Mouse (Mus musculus): Measurements from ENCODE around the gene Zcchc10.
"Not testable (repeated sequence)": the region's sequence is repeated elsewhere in the genome, so short reads cannot be mapped to it uniquely, and the experiment has no call there.

Gene Zcchc10

DNA sequence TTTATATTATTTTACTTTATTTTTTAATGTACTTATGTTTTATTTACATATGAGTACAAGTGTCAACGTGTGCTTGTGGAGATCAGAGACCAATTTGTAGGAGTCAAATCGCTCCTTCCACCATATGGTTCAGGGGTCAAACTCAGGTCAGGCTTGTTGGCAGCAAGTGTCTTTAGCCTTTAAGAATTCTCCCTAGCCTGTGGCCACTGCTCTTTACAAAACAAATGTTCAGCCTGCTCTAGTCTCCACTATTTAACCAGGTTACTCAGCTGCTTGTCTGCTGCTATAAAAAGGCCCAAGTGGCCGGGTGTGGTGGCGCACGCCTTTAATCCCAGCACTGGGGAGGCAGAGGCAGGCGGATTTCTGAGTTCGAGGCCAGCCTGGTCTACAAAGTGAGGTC lies 6.4 kb upstream of the Zcchc10 start:
- DNase-seq, result no peak

DNA sequence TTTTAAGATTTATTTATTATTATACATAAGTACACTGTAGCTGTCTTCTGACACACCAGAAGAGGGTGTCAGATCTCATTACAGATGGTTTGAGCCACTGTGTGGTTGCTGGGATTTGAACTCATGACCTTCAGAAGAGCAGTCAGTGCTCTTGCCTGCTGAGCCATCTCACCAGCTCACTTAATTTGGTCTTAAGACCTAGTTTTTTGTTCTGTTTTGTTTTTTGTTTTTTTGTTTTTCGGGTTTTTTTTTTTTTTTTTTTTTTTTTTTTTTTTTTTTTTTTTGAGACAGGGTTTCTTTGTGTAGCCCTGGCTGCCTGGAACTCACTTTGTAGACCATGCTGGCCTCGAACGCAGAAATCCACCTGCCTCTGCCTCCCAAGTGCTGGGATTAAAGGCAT lies 5.9 kb upstream of the Zcchc10 start:
- not testable (repeated sequence) for DNase-seq

DNA sequence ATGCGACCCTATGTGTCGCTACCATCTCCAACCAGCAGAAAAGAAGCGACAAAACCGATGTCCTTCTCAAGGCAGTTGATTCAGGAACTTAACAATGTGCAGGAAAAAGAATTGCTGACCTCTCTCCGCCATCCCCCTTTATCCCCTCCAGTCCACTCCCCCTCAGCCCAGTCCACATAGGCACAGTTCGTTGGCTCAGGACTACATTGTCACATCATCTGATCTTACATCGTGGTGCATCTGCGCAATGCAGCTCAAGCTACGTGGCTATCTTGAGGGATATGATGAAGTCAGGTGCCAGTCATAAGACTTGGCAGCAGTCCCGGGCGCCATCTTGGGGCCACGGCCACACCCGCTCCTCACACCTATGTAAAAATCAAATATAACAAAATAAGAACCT lies 4.6 kb upstream of the Zcchc10 start:
- not testable (repeated sequence) for DNase-seq

DNA sequence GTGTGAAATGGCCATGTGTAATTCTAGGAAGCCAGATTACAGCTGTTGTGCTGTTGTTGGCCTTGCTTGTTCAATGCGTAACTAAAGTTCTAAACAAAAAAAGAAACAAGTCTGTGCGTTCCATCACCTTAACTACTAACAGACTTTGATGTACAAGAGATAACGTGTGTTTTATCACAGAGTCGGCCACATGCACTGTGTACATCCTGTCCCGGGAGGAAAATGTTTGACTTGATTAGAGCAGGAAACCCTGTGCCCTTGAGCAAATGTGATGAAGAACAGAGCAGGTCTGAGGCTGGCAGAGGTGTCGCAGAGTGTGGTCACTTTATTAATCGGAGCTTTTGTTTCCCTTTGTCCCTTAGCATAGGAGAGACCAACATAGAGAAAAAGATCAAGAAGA lies 5.8 kb downstream of the Zcchc10 start:
- no peak for DNase-seq

DNA sequence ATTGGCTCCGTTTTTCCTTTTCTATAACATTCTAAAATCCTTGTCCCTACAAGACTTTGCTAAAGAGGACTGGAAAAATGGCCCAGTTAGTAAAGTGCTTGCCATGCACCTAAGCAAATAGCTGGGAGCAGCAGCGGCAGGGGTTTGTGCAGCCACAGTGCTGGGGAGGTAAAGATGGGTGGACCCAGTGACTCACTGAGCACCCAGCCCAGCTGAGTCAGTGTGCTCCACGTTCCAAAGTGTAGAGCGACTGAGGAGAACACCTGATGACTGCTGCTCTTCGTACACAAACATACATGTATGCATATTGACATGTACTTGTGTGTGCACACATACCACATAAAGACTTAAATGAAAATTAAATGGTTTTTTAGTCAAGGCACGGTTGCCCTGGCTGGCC lies 6.6 kb downstream of the Zcchc10 start:
- no peak for DNase-seq

DNA sequence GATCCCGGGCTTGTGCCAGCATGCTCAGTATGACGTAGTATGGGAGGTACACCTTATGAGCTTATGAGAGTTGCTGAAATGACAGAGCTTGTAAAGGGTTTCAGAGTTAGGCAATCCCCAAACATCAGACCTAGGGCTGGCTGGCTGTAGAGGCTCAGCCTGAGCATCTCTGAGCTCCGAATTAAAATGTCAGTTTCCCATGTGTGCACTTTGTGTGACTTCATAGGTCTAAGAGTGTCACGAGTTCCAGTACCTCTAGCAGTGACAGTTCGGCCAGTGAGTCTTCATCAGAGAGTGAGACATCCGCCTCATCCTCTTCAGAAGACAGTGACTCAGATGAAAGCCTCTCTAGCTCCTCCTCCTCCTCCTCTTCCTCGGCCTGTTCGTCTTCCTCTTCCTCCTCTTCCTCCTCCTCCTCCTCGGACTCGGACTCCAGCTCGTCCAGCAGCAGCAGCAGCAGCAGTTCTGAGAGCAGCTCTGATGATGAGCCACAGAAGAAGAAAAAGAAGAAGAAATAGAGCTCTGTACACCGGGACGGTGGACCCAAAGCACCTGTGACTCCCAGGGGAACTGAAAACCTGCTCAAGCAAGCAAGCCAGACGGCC lies 7.7 kb downstream of the Zcchc10 start:
- DNase-seq, result no peak

DNA sequence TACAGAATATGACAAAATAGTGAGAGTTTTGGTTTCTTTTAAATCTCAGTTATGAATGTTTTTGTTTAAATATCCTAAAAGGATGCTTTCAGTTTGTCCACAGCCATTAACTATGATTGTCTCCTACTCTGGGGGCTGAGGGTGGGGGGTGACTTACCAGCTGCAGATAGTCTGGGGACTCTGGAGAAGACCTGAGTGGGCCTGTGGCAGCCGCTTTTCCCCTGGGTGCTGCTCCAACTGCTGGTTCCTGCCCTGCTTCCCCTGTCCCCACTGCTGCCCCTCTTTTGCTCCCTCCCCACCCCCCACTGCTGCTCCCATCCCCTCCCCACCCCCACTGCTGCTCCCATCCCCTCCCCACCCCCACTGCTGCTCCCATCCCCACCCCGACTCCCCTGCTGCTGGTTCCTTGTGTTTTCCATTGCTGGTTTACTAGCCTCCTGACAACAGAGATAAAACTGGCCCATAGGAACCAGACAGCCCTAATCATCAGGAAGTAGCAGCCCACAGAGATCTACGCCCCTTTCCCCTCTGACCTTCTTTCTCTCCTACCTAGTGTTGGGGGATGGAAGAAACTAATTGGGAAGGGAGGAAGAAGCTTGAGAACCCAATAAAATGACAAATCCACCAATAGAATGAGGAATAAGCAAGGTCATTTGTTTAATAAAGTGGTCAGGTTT lies 11.2 kb downstream of the Zcchc10 start:
- no peak for DNase-seq

DNA sequence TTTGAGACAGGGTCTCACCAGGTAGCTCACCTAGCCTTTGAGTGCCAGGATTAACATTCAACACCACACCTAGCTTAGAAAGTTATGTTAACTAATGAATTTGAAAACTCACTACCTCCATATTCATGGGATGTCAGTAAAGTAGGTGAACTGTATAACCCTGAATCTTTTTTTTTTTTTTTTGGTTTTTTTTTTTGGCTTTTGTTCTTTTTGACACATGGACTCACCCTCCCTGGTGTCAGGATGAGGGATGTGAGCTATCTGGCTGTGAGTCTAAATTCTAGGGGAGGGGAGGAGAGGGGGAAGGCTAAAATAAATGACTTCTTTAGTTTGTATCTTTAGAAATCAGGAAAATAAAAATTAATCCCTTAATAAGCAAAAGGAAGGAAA lies 11.7 kb downstream of the Zcchc10 start:
- no peak for DNase-seq

DNA sequence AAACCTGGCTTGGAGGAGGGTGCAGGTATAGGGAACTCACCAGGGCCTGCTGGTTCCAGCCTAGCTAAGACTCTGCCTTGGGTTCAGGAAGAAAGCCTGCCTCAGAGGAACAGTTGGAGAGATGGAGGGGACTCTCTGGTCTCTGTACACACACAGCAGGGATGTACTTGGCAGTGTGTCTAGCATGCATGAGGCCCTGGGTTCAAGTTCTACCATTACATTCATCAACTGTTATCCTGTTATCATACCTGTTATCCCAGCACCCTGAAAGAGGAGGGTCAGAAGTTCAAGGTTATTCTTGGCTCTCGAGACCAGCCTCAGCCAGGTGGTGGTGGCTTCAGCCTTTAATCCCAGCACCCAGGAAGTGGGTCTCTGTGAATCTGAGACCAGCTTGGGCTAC lies 12.4 kb downstream of the Zcchc10 start:
- no peak for DNase-seq

DNA sequence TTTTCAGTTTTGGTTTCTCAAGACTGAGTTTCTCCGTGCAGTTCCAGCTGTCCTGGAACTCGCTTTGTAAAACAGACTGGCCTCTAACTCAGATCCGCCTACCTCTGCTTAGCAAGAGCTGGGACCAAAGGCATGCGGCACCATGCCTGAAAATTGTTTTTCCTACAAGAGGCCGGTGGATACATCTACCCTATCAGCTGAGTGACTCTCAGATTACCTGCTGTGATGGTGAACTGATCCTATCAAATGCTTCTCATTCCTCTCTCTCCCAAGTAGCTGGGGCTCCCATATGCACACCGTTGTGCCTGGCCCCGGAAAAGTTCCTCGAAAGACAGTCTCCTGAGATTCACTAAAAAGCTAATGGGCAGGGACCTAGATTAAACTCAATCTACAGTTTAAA lies 13.2 kb downstream of the Zcchc10 start:
- DNase-seq, result no peak

DNA sequence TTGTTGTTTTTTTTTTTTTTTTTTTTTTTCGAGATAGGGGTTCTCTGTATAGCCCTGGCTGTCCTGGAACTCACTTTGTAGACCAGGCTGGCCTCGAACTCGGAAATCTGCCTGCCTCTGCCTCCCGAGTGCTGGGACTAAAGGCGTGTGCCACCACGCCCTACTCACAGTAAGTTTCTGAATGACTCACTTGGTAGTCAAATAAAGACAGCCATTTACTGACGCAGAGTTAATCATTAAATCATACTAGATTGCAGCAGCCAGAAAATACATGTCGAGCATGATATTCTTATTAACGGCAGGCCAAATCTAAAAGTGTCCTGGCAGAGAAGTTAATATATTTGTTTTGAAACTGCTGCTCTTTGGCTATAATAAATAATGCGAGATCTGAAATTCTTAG lies 16.5 kb downstream of the Zcchc10 start:
- not testable (repeated sequence) for DNase-seq

DNA sequence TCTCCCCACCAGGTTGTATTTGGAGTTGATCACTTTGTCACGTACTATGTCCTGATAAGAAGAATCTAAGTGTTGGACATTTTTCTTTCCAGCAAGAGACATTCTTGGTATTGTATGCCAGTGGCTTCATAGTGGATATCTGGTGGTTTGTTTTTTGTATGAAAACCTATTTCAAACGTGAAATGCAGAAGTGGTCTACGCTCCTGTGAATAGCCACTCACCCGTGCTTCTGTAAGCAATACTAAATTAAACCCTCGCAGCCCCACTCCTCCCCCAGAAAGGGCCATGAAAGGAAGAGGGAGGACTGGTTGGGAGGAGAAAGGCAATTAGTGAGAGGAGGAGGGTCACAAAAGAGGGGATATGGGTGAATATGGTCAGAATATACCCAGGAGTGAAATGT lies 18.2 kb downstream of the Zcchc10 start:
- no peak for DNase-seq

DNA sequence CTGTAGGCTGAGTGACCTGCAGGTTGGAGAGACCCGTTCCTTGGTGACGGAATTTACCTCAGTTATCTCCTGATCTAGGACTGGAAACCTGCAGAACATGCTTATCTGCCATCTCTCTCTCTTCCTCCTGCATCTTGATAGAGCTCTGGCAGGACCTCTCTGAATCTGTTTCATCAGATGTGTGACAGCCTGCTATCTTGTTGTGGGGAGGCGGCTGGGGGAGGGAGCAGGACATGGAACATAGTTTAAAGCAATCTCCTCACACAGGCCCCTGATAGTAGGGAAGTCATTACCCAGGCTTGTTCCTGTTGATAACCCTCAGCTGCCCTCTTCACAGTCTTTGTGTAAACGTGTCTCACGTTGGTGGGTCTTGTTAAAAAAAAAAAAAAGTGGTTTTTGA lies 20.8 kb downstream of the Zcchc10 start:
- no peak for DNase-seq

DNA sequence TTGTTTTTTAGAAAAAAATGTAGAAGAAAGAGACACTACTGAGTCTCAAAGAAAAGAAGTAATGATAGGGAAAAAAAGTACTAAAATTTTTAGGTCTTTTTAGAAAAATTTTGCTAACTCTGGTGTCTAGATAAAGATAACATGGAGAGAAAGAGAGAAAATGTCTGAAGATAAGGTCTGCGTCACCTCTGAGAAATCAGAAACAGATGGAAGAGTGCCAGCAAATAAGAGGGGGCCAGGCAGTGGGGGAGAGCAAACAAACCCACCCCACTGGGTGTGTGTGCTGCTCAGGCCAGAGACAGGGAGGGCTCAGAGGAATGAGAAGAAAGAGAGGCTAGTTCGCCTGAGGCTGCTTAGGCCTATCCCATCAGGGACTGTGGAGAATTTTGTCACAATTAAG lies 21.3 kb downstream of the Zcchc10 start:
- DNase-seq, result no peak

DNA sequence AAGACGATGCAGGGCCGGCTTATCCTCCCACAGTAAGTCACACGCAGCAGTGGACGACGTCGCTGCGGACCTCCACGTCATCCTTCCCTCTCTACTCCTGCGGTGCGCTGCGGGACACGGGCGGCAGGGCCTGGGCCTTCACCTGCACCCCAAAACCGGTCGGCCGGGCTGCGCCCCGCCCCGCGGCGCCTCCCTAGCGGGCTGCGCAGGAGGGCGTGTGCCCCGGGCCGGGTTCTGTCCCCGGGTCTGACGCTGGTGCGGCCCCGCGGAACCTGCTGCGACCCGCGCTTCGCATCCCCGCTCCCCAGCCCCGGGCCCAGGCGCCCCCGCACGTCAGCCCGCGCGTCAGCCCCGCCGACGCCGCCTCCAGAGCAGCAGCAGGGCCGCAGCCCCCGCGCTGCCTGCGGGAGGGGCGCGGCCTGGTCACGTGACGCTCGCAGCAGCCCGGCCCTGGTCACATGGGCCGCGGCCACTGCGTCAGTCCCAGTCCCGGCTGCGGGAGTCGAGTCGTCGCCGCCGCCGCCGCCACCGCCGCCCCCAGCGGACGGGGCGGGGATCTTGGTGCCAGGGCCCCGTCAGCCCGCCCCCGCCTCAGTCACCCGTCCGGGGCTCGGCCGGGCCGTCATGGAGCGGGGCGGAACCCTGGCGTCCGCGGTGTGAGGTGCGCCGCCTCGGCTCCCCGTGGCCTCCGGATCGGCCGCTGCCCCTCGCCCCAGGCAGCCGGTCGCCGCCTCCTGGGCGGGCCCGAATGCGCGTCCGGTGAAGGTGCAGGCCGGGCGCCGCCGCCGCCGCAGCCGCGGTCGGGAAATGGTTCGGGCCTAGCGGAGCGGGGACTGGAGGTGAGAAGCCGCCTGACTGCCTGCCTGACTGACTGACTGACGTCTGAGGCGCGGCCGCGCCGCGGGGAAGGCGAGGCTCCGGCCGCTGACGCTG lies 26.1 kb downstream of the Zcchc10 start, which contains the start of gene Aff4:
TSS of gene Aff4 (plus strand) at position 543 of the 933 bp plus-strand sequence.
- DNase-seq, result peak; percentile 88

DNA sequence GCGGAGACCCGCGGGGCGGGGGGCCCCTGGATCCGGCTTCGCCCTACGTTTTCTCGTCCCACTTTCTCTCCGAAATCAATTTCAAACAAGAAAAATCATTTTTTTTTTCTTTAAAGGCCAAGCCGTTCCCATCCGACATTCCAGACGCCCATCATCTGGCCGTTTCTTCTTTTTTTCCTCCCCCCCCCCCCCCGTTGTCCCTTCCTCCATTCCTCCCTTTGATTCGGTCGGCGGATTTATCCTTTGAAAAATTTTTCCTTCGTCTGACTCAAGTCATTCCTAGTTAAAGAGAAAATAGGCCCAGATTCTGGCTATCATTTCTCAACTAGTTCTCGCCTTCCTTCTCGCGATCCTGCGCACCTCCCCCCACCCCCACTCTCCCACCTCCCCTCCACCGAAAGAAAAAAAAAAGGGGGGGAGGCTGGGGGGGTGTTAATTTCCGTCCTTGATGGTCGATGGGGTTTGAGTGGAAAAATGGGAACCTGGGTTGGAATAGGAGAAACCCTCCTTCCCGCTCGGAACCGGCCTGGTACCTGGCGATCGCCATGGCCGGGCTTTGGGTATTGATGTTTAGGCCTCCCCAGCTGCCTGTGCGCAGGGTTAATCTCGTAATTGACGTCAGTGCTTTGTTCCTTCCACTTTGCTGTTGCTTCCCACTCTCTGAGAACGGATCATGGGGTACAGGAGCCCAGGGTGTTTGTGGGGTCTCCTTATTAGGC lies 26.9 kb downstream of the Zcchc10 start:
- DNase-seq, result peak; percentile 49

DNA sequence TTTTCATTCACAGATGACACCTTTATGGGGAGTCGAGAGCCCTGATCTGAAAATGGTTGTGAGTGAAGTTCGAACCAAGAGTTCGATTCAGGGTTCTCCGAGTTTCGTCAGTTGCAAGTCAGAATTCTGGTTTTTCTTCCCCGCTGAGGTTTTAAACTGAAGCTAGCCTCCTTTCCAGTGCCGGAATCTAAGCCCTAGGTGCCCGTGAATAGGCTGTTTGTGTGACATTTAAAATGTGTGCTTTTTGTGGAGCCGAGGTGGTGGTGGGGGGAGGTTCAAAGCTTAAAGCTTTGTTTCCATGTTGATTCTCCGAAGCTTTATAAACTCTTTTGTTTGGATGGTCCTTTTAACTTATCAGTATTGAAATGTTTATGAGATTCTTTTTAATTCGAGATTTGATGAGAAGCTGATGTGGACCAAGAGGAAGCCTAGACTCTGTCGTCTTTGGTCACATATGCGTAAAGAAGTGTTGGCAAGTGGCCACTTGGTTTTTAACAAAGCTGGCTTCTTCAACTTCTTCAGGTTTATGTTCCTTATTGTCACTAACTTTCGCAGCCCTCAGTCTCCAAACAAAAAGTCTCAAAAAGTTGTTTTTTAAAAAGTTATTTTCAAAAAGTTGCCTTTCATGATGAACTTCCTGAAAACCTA lies 27.6 kb downstream of the Zcchc10 start:
- no peak for DNase-seq

DNA sequence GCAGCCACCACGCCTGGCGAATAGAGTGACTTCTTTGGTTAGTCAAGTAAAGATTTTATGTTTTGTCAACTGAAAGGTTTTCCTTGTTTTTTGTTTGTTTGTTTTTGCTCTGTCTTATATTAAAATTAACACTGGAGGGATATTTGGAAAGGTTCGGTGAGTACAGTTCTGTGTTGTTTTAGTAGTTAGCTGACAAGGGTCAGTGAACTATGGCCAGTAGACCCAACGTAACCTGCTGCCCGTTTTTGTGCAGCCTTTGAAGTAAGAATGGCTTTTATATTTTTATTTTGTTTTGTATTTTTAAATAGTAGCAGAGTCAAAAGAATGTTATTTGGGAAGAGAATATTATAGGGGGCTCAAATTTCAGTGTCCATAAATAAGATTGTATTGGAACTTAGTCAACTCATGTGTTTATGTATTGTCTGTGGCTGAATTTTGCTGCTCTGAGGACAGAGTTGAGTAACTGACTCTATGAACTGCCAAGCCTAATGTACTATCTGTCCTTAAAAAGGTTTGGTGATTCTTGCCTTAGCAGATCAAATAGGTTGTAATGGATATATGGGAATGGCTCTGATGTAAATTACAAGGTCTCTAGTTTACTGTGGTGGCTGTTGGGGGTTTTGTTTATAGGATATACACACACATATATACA lies 34.2 kb downstream of the Zcchc10 start:
- no peak for DNase-seq

DNA sequence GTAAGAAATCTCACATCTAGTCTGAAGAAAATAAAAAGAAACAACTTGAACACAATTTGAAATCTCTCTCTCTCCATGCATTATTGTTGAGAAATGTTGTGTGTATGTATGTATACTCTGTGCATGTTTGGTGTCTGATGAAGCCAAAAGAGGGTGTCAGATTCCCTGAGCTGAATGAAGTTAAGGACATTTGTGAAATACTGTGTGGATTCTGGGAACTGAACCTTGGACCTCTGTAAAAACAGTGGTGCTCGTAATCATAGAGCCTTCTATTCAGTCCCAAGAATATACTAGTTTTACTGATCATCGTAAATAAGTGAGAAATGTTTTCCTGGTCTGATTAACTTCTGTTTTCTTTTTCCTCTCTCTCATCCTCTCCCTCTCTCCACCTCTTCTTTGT lies 42.6 kb downstream of the Zcchc10 start:
- DNase-seq, result no peak

DNA sequence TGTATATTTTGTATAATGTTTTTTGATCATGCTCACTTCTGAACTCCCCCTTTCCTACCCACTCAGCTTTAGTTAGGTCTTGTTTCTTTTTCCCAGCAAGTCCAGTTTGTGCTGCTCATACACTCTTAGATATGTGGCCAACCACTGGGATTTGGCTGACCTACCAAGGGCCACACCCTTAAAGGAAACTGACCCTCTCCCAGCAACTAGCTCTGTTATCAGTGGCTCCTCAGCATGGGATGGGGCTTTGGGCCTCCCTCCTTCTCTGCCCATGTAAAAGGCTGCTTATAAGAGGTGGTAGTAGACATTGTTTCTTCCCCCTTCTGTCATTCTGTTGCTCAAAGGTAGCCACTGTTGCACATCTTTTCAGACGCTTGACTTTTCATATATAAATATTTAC lies 54.4 kb downstream of the Zcchc10 start:
- no peak for DNase-seq
